Mouse (Mus musculus) heart, postnatal 0 days (tissue): ENCODE measurements at regions not wholly inside any gene's neighbourhood (a gene's known extent, or its start where the extent isn't known, plus 50 kb on each side); places are given as distances from the start of the nearest gene placed in this dataset.

Source experiments
- ATAC-seq: fragments of 200-750 bp; cut with Nextera tagmentation; 2 replicates; pipeline ENCODE4 v1.8.0; 2017; ENCODE audit warnings: low read depth, moderate number of reproducible peaks, moderate library complexity; ENCODE audit not compliant: insufficient read depth
- DNase-seq: peaks from one replicate; pipeline ENCODE4 v3.0.0-alpha.2; 2016; ENCODE audit warnings: low spot score
- H3K27ac ChIP-seq: fragments of 300-500 bp; sonication (generic); 2 replicates; pipeline ENCODE4 v1.5.1; 2014; ENCODE audit warnings: low read depth, mild to moderate bottlenecking
- H3K27me3 ChIP-seq: fragments of 300-500 bp; sonication (generic); 2 replicates; pipeline ENCODE4 v1.6.1; 2014; ENCODE audit warnings: low read length, mixed read lengths; ENCODE audit not compliant: control insufficient read depth, insufficient read depth
- H3K36me3 ChIP-seq: fragments of 300-500 bp; sonication (generic); replicated peaks from 2 replicates; pipeline ENCODE4 v1.6.1; 2014; ENCODE audit warnings: low read length, mixed read lengths; ENCODE audit not compliant: control insufficient read depth, insufficient read depth
- H3K4me1 ChIP-seq: fragments of 300-500 bp; sonication (generic); 2 replicates; pipeline ENCODE4 v1.6.1; 2014; ENCODE audit warnings: antibody characterized with exemption; ENCODE audit not compliant: control insufficient read depth, insufficient read depth
- H3K4me2 ChIP-seq: fragments of 300-500 bp; sonication (generic); 2 replicates; pipeline ENCODE4 v1.6.1; 2014; ENCODE audit warnings: low read depth, mild to moderate bottlenecking, low read length, moderate library complexity
- H3K4me3 ChIP-seq: fragments of 300-500 bp; sonication (generic); 2 replicates; pipeline ENCODE4 v1.5.1; 2014; ENCODE audit warnings: low read depth, low read length
- H3K9ac ChIP-seq: fragments of 300-500 bp; sonication (generic); replicated peaks from 2 replicates; pipeline ENCODE4 v1.6.1; 2014; ENCODE audit warnings: low read depth, low read length, mixed read lengths
- H3K9me3 ChIP-seq: fragments of 300-500 bp; sonication (generic); replicated peaks from 2 replicates; pipeline ENCODE4 v1.6.1; 2016; ENCODE audit warnings: low read length; ENCODE audit not compliant: control insufficient read depth
- CTCF ChIP-seq: IDR thresholded peaks from 2 replicates; pipeline ENCODE4 v1.5.1; 2016; ENCODE audit warnings: antibody characterized with exemption, control low read depth, low read depth
- EP300 ChIP-seq: IDR thresholded peaks from 2 replicates; pipeline ENCODE4 v1.6.1; 2016; ENCODE audit warnings: antibody characterized with exemption, low read depth
- WGBS: fragments of 180-500 bp; shearing (Covaris S2); extraction: QIAGEN DNeasy Blood & Tissue Kit; methylation state at CpG from one replicate; pipeline ENCODE4 v1.1.7; 2014; 5-methylcytosine and 5-hydroxymethylcytosine counted together

DNA sequence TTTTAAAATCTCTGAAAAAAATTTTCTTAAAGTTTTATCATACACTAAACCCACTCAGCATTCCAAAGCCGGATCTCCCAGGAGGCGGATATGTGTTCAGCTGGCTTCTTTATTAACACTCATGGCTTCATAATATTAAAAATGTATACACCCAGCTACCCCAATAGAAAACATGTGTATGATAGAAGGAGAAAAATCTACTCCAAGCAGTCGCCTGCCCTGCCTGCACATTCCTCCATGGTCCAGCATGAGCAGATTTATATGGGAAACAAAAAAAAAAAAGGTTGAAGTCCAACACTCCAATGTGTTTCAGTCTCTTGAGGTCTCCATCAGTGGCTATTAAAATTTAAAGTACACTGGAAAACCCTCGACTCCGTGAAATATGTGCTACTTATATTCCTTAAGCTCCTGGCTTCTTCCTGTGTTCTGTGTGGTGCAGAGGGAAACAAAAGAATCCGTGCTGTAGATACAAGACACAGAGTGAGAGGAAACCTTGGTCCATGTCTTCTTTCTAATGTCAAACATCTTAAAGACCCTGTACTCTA, 142.0 kb upstream of the Ppargc1a start:
- Histone ChIP-seq H3K4me1 (no peaks in the 10 kb centered on the region), H3K9me3 (no peaks in the 10 kb centered on the region), H3K36me3 (no peaks in the 10 kb centered on the region), H3K4me3 (no peak overlapping the region), H3K9ac (no peak overlapping the region), H3K4me2 (no peak overlapping the region), H3K27ac (no peak overlapping the region), H3K27me3 (no peaks in the 10 kb centered on the region)
- DNase-seq = no peak
- TF ChIP-seq CTCF = no peak
- TF ChIP-seq EP300 = no peak
- 76% methylated on average over 6 of the region's 6 CpGs for WGBS
- ATAC-seq = no peak

DNA sequence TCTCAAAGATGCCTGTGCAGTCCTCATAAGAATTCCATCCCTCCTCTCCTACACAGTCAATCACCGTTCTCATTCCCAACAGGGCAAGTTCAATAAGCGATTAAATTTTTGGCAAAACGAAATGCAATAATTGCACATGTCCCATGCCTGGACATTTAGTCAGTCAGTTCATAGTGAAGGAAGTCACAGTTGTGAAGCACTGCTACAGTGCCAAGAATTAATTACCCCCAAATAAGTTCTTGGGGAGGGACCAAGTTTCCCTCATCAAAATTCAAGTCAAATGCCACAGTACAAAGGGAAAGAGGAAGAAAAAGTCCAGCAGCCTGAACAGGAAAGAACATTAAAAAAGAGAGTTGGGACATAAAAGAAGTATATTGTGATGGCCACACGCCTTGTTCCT, 112.4 kb upstream of the Ppargc1a start:
- H3K27me3 ChIP-seq = no peaks in the 10 kb centered on the region
- TF ChIP-seq CTCF (no peak), EP300 (no peak)
- 83% methylated on average over 4 of the region's 4 CpGs for WGBS
- no peaks in the 10 kb centered on the region for H3K9me3 ChIP-seq
- no peak overlapping the region for H3K4me2 ChIP-seq
- H3K4me1 ChIP-seq = no peaks in the 10 kb centered on the region
- no peak overlapping the region for H3K4me3 ChIP-seq
- H3K9ac ChIP-seq = no peak overlapping the region
- H3K36me3 ChIP-seq = no peaks in the 10 kb centered on the region
- ATAC-seq (no peak), DNase-seq (no peak)
- no peak overlapping the region for H3K27ac ChIP-seq

DNA sequence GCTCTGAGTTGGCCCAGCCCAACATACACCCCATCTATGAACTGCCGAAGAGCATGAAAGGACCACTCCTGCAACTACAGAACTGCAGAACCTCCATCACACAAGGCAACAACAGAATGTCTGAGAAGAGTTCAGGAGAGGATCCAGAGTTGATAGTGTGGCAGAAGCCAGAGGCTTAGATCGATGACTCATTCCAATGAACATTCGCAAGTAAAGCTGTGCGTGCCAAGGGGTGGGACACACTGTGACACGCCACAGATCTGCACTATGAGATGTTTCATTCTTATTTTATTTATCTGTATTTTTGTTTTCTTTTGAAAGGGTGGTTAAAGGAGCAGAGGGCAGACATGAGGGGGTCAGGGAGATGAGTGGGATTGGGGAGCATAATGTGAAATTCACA, 103.7 kb upstream of the Ppargc1a start:
- no peak overlapping the region for H3K9ac ChIP-seq
- H3K4me1 ChIP-seq = no peaks in the 10 kb centered on the region
- H3K27ac ChIP-seq = no peak overlapping the region
- no peak overlapping the region for H3K4me2 ChIP-seq
- DNase-seq (no peak), ATAC-seq (no peak)
- H3K4me3 ChIP-seq = no peak overlapping the region
- 79% methylated on average over 5 of the region's 5 CpGs for WGBS
- no peaks in the 10 kb centered on the region for H3K36me3 ChIP-seq
- no peaks in the 10 kb centered on the region for H3K9me3 ChIP-seq
- TF ChIP-seq EP300 (no peak), CTCF (no peak)
- no peaks in the 10 kb centered on the region for H3K27me3 ChIP-seq

DNA sequence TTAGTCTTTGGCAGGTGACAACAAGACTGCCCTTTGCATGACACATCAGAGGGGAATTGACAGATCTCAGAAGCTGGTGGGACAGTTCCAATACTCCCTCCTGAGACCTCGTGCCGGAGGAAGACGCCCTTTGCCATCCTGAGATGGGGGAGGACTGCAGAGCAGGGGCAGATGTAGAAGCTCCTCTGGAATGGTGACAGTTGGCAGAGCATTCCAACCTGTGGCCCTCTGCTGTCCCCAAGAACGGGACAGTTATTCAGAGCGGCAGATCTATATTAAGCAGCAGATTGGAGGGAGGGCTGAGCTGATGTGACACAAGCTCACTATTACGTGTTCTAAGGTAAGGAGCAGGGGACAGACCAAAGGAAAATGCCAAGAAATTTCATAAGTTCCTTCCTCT, 97.7 kb upstream of the Ppargc1a start:
- H3K9ac ChIP-seq = no peak overlapping the region
- H3K27ac ChIP-seq = no peak overlapping the region
- peak; percentile 41; the same call in 1 of the 2 replicates for ATAC-seq
- H3K9me3 ChIP-seq = no peaks in the 10 kb centered on the region
- peaks cover 8% of the 10 kb centered on the region; the same call in 1 of the 2 replicates for H3K4me1 ChIP-seq
- no peaks in the 10 kb centered on the region for H3K27me3 ChIP-seq
- DNase-seq = peak; percentile 10
- WGBS = 33% methylated on average over 6 of the region's 6 CpGs
- H3K36me3 ChIP-seq = no peaks in the 10 kb centered on the region
- H3K4me3 ChIP-seq = no peak overlapping the region
- H3K4me2 ChIP-seq = no peak overlapping the region
- no peak for TF ChIP-seq EP300
- TF ChIP-seq CTCF = no peak

DNA sequence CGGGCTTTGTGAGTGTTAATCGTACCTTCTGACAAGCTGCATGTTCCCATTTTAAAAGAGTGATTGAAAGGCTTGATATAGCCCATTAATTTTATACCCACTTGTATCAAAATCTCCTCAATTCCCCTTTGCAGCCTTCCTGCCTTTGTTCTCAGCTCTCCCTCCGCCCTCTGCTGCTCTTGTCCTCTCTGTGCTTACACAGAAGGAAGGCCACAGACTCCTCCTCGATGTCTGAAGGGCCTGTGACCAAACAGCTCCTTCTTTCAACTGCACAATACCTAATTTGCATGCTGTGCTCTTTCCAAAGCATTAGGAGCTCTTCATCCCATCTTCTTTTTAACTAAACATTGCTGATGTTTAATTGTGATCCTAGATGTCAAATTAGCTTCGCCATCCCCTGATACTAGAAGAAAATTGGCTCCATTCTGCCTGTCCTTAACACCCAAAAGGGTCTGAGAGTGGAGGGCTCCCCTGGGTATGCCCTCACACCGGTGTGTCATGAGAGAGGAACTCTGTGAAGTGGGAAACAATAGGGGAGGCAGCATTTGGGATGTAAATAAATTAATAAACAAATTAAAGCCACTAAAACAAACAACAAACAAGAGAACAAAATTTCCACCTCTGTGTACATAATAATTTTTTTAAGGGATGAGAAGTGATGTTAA, 90.8 kb upstream of the Ppargc1a start:
- TF ChIP-seq CTCF = no peak
- no peak for TF ChIP-seq EP300
- H3K4me2 ChIP-seq = no peak overlapping the region
- H3K27ac ChIP-seq = no peak overlapping the region
- no peak overlapping the region for H3K9ac ChIP-seq
- peaks cover 5% of the 10 kb centered on the region; the same call in 1 of the 2 replicates for H3K4me1 ChIP-seq
- no peak overlapping the region for H3K4me3 ChIP-seq
- H3K36me3 ChIP-seq = no peaks in the 10 kb centered on the region
- H3K27me3 ChIP-seq = no peaks in the 10 kb centered on the region
- DNase-seq = no peak
- H3K9me3 ChIP-seq = no peaks in the 10 kb centered on the region
- 72% methylated on average over 6 of the region's 6 CpGs for WGBS
- no peak for ATAC-seq

DNA sequence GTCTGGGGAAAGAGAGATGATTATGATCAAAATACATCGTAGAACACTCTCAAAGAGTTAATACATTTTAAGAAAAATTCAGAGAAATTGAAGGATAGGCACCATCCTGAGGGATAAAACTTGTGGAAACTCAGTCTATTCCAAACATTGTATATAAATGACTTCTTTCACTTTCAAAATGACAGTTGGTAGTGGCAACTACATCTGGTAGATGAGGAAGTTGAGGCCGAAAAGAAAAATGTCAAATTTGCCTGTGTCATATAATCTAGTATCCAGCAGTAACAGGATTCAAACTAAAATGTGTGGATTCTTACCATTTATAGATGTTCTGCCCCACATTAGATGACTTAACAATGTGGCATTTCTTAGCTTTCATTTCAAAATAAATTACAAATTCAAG, 86.0 kb upstream of the Ppargc1a start:
- no peak for DNase-seq
- H3K27me3 ChIP-seq = no peaks in the 10 kb centered on the region
- H3K4me3 ChIP-seq = no peak overlapping the region
- no peak overlapping the region for H3K9ac ChIP-seq
- H3K4me1 ChIP-seq = no peaks in the 10 kb centered on the region
- ATAC-seq = no peak
- H3K36me3 ChIP-seq = no peaks in the 10 kb centered on the region
- no peak overlapping the region for H3K27ac ChIP-seq
- H3K4me2 ChIP-seq = no peak overlapping the region
- WGBS = 75% methylated on average over 2 of the region's 2 CpGs
- H3K9me3 ChIP-seq = no peaks in the 10 kb centered on the region
- TF ChIP-seq CTCF = no peak
- no peak for TF ChIP-seq EP300
